Mouse (Mus musculus): ENCODE results near the gene Mamdc2.

Mamdc2 gene

DNA sequence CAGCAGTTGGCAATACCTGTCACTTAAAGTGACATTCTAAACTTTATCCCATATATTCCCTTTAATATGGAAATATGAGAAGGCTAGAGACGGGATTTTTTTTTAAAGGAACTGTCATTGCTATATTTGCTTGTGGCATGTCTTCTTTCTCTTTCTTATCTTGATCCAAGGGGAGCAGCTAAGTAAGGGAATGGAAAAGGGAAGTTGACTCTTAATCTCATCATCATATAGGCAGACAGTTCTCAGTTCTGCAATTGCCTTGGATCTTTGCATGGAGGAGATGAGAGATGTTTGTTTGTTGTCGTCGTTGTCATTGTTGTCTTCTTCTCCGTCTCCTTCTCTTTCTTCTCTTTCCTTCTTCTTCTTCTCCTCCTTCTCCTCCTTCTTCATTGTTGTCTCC is 79.0 kb downstream of the Mamdc2 start:
- no peak for ATAC-seq (ENCODE audit: insufficient number of reproducible peaks, low FRiP score, low TSS enrichment)

GRCm38 (mm10) chr19:23362006-23362405 is 86.2 kb downstream of the Mamdc2 start:
- no peak for ATAC-seq (ENCODE audit: insufficient number of reproducible peaks, low FRiP score, low TSS enrichment)

GRCm38 (mm10) chr19:23361124-23361523 is 87.1 kb downstream of the Mamdc2 start:
- peak; percentile 94 for ATAC-seq (ENCODE audit: insufficient number of reproducible peaks, low FRiP score, low TSS enrichment)

- ATAC-seq (ENCODE audit: insufficient number of reproducible peaks, low FRiP score, low TSS enrichment): no peak
These were observed 87.7 kb downstream of the Mamdc2 start for GRCm38 (mm10) chr19:23360536-23360935.

DNA sequence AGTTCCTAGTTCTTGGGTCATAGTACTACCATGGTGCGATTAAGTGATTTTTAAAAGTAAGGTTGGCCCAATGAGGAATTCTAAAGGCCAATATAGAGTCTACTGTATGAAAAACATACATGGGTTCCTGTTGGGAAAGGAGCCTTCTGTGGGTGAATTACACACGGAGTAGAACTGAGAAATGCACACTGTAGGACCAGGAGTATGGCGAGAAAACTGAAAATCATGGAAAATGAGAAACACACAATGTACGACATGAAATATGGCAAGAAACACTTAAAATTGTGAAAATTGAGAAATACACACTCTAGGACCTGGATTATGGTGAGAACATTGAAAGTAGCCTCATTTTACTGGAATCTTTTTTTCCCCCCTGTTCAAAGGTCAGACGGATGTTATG is 91.0 kb downstream of the Mamdc2 start:
- no peak for ATAC-seq (ENCODE audit: insufficient number of reproducible peaks, low FRiP score, low TSS enrichment)

- no peak for ATAC-seq (ENCODE audit: insufficient number of reproducible peaks, low FRiP score, low TSS enrichment)
These were observed 93.5 kb downstream of the Mamdc2 start for GRCm38 (mm10) chr19:23354738-23355137.

GRCm38 (mm10) chr19:23353881-23354401 is 94.3 kb downstream of the Mamdc2 start:
- no peak for ATAC-seq (ENCODE audit: insufficient number of reproducible peaks, low FRiP score, low TSS enrichment)

DNA sequence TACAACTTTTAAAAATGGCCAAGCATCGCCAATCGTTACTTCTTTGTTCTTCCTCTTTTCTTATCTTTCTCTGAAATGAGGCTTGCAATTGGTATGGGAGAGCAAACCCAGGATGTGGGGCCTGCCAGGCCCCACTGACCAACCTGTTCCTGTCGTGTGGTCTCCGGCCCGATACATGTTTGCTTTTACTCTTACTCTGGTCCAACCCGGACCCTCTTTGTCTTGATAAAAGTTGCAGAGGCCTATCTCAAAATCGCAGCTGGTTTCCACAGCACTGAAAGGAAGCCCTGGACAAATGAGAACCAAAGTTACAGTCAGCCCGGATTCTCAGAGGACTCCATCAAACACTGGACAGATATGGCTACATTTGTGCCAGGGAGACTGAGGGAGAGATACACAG is 95.1 kb downstream of the Mamdc2 start:
- no peak for ATAC-seq (ENCODE audit: insufficient number of reproducible peaks, low FRiP score, low TSS enrichment)

DNA sequence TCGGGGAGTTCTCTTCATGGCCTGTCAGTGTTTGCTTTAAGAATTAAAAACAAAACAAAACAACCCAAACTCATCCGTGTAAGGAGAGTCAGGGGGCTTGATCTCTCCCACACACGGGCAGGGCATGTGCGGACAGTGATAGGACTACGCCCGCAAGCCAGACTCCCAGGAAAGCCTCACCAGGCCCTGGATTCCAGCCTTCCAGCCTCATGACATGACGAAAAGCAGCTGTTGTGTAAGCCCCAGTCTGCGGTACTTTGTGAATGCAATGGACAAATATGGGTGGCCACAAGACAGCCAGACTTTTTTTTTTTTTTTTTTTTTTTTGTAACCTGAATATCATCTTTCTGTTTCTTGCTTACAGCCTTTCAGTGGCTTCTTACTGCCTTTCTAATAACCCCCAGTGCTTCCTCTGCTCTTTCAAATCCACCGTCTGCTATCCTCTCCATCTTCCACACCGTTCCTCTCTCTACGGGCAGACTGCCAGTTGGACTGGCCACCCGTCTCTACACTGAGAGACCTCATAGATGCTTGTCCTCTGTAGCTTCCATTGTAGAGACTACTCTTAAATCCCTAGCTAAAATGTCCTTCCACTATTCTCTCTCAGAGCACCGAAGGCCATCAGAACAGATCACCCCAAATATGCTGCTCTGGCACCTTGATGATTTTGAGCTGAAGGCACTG is 96.3 kb downstream of the Mamdc2 start:
- no peak for ATAC-seq (ENCODE audit: insufficient number of reproducible peaks, low FRiP score, low TSS enrichment)

DNA sequence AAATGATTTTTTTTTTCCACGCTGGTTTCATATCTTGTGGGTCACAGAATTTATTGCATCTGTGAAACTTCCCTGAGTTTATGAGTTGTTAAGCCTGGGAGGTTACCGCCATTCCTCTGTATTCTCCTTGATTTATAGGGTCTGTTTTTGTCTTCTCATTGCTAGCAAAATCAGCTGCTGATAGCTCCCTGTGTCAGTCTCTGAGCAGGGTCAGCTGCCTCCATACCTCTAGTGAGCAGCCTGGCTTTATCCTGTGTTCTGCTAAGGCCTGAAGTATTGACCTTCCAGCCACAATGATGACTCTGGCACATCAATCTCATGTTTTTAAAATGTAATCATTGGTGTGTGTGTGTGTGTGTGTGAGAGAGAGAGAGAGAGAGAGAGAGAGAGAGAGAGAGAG is 98.3 kb downstream of the Mamdc2 start:
- ATAC-seq (ENCODE audit: insufficient number of reproducible peaks, low FRiP score, low TSS enrichment): no peak

DNA sequence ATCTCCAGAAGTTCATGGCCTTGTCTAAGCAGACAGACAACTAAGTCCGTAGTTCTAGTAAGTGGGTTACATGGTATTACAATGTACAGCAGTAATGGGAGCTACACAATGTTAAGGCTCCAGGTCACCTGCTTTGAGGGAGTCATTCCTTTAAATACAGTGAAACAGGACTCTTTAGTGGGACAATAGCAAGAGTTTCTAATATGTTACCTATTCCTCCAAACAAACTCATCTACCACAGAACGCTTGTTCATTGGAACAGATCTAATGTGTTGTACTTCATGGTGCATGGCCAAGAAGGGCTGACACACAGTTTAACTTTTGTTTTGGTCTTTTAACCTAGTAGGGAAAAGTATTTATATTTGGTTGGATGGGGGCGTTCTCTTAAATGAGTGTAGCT is 105.5 kb downstream of the Mamdc2 start:
- ATAC-seq (ENCODE audit: insufficient number of reproducible peaks, low FRiP score, low TSS enrichment): no peak

GRCm38 (mm10) chr19:23332883-23333282 is 115.4 kb downstream of the Mamdc2 start:
- ATAC-seq (ENCODE audit: insufficient number of reproducible peaks, low FRiP score, low TSS enrichment): no peak

GRCm38 (mm10) chr19:23330842-23331241 is 117.4 kb downstream of the Mamdc2 start:
- ATAC-seq (ENCODE audit: insufficient number of reproducible peaks, low FRiP score, low TSS enrichment): no peak

DNA sequence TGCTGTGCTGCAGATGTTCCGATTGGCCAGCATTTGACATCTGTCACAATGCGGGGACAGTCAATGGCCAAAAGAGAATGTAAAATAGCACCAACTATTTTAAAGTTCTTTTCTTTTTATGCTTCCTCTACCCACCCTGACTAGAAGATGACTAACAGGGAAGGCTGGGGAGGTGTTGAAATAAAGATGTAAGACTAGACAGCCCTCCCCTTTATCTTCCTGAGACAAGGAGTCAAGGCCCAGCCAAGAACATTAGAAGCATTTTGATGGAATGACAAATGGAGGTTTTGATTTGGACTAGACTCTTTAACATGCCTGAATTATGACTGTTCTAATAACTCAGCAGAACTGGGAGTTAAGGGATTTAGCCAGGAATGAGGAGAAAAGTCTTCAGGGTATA is 118.9 kb downstream of the Mamdc2 start:
- no peak for ATAC-seq (ENCODE audit: insufficient number of reproducible peaks, low FRiP score, low TSS enrichment)

GRCm38 (mm10) chr19:23327056-23327640 is 121.1 kb downstream of the Mamdc2 start:
- ATAC-seq (ENCODE audit: insufficient number of reproducible peaks, low FRiP score, low TSS enrichment): no peak

- no peak for ATAC-seq (ENCODE audit: insufficient number of reproducible peaks, low FRiP score, low TSS enrichment)
These were observed 125.1 kb downstream of the Mamdc2 start for GRCm38 (mm10) chr19:23323107-23323506.

- no peak for ATAC-seq (ENCODE audit: insufficient number of reproducible peaks, low FRiP score, low TSS enrichment)
These were observed 130.3 kb downstream of the Mamdc2 start for GRCm38 (mm10) chr19:23317989-23318358.

DNA sequence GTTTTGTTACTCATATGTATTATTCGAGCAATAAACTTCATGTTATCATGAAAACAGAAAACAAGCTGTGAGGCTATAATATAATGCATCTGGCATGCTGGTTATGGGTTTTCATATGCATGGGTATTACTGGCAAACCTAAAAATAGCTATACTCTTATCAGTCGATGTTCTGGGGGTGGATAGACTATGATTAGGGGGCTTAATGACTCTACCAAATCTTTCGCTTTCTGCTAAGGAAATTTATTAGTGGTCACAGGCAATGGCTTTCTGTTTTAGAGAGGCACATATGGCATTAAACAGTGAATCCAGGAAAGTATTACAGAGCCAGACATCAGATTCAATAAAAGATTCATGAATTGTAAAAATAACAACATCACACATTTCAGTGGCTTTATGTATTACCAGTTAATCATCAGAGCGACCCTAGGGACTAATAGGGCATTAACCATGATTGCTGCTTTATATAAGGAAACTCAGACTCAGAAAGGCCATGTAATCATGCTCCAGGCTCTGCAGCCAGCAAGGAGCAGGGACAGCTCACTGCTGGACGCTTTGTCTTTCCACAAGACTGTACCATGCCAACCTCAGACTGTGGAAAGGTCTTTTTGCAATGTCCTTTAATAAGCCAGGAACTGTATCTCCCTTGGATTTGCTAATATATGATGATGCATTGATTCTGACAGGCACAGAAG is 130.8 kb downstream of the Mamdc2 start:
- peak; percentile 75; the same call in 1 of the 2 replicates for ATAC-seq (ENCODE audit: insufficient number of reproducible peaks, low FRiP score, low TSS enrichment)

GRCm38 (mm10) chr19:23316851-23317250 is 131.4 kb downstream of the Mamdc2 start:
- no peak for ATAC-seq (ENCODE audit: insufficient number of reproducible peaks, low FRiP score, low TSS enrichment)

DNA sequence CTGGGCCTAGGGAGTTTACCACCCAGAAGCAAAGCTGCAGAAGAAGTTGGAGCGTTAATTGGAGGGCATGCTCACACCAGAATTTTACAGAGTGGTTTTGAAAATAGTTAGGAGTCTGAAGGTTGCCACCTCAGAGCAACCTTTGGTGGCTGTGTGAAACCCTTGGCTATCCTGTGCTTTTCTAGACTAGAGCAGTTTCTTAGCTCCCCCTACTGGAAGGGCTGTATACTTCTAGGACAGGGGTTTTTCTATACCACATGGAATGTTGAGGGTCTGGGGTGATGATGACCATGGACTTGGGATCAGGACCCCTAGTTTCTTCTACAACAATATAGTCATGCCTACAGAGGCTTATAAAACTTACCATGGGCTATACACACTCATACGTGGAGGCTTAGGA is 138.3 kb downstream of the Mamdc2 start:
- ATAC-seq (ENCODE audit: insufficient number of reproducible peaks, low FRiP score, low TSS enrichment): no peak

DNA sequence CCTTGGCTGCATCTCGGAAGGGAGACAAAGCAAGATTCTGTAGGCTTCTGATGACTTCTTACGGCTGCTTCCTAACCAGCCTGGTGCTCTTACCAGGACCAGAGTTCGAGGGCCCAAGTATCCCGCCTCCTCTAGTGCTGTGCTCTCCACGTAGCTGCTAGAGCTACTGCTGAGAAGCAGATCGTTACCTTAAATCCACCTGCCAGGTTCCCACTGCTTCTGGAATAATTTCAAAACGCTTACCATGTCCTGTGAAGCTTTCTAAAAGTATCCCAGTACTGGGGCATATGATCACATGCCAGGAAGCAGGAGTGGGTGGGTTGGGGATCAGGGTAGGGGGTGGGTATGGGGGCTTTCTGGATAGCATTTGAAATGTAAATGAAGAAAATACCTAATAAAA is 141.6 kb downstream of the Mamdc2 start:
- no peak for ATAC-seq (ENCODE audit: insufficient number of reproducible peaks, low FRiP score, low TSS enrichment)

GRCm38 (mm10) chr19:23299987-23300386 is 148.3 kb downstream of the Mamdc2 start:
- ATAC-seq (ENCODE audit: insufficient number of reproducible peaks, low FRiP score, low TSS enrichment): no peak

Measured in cerebellum, adult (tissue).